Mouse (Mus musculus): ENCODE measurements at regions not wholly inside any gene's neighbourhood (a gene's known extent, or its start where the extent isn't known, plus 50 kb on each side); places are given as distances from the start of the nearest gene placed in this dataset.

GRCm38 (mm10) chr9:61155851-61156250, 216.3 kb upstream of the Tle3 start:
- H3K27me3 ChIP-seq (ENCODE audit: control insufficient read depth, insufficient read depth, low read length) = peaks cover 2% of the 10 kb centered on the region; the same call in 1 of the 2 replicates
- no peak overlapping the region for H3K4me2 ChIP-seq (replicated peaks)
- no peak overlapping the region for H3K4me3 ChIP-seq (replicated peaks; ENCODE audit: low read length)
- H3K36me3 ChIP-seq (replicated peaks; ENCODE audit: control insufficient read depth, insufficient read depth) = no peaks in the 10 kb centered on the region
- H3K9ac ChIP-seq = no peak overlapping the region
- WGBS = 49% methylated on average over 14 of the region's 14 CpGs
- peaks cover 7% of the 10 kb centered on the region; the same call in 1 of the 2 replicates for H3K4me1 ChIP-seq (replicated peaks; ENCODE audit: control insufficient read depth, insufficient read depth, low read length)
- ATAC-seq (ENCODE audit: low FRiP score) (no peak), DNase-seq (ENCODE audit: low spot score) (no peak)
- H3K9me3 ChIP-seq (ENCODE audit: control insufficient read depth, low read length) = no peaks in the 10 kb centered on the region
- no peak overlapping the region for H3K27ac ChIP-seq

GRCm38 (mm10) chr9:61158192-61158770, 213.9 kb upstream of the Tle3 start:
- no peak for ATAC-seq (ENCODE audit: low FRiP score)

GRCm38 (mm10) chr9:61159159-61159558, 213.0 kb upstream of the Tle3 start:
- Histone ChIP-seq H3K4me1 (replicated peaks; ENCODE audit: control insufficient read depth, insufficient read depth, low read length) (peaks cover 17% of the 10 kb centered on the region), H3K9me3 (ENCODE audit: control insufficient read depth, low read length) (no peaks in the 10 kb centered on the region), H3K27me3 (ENCODE audit: control insufficient read depth, insufficient read depth, low read length) (no peaks in the 10 kb centered on the region), H3K27ac (no peak overlapping the region), H3K4me3 (replicated peaks; ENCODE audit: low read length) (no peak overlapping the region), H3K4me2 (replicated peaks) (no peak overlapping the region), H3K9ac (no peak overlapping the region), H3K36me3 (replicated peaks; ENCODE audit: control insufficient read depth, insufficient read depth) (no peaks in the 10 kb centered on the region)
- 87% methylated on average over 2 of the region's 2 CpGs for WGBS
- DNase-seq (ENCODE audit: low spot score) (no peak), ATAC-seq (ENCODE audit: low FRiP score) (no peak)

More at GRCm38 (mm10) chr9:61158192-61158770, 213.9 kb upstream of the Tle3 start:
- H3K4me3 ChIP-seq (replicated peaks; ENCODE audit: low read length) = no peak overlapping the region
- DNase-seq (ENCODE audit: low spot score) = no peak
- no peak overlapping the region for H3K4me2 ChIP-seq (replicated peaks)
- H3K9me3 ChIP-seq (ENCODE audit: control insufficient read depth, low read length) = no peaks in the 10 kb centered on the region
- no peaks in the 10 kb centered on the region for H3K27me3 ChIP-seq (ENCODE audit: control insufficient read depth, insufficient read depth, low read length)
- H3K4me1 ChIP-seq (replicated peaks; ENCODE audit: control insufficient read depth, insufficient read depth, low read length) = peaks cover 12% of the 10 kb centered on the region
- H3K9ac ChIP-seq = no peak overlapping the region
- no peaks in the 10 kb centered on the region for H3K36me3 ChIP-seq (replicated peaks; ENCODE audit: control insufficient read depth, insufficient read depth)
- 57% methylated on average over 10 of the region's 10 CpGs for WGBS
- no peak overlapping the region for H3K27ac ChIP-seq

- no peaks in the 10 kb centered on the region for H3K9me3 ChIP-seq (ENCODE audit: control insufficient read depth, low read length)
- no peak for ATAC-seq (ENCODE audit: low FRiP score)
- H3K4me1 ChIP-seq (replicated peaks; ENCODE audit: control insufficient read depth, insufficient read depth, low read length) = peaks cover 17% of the 10 kb centered on the region
- no peak for DNase-seq (ENCODE audit: low spot score)
- no peak overlapping the region for H3K9ac ChIP-seq
- no peak overlapping the region for H3K4me2 ChIP-seq (replicated peaks)
- WGBS = 82% methylated on average over 10 of the region's 10 CpGs
- no peak overlapping the region for H3K27ac ChIP-seq
- no peak overlapping the region for H3K4me3 ChIP-seq (replicated peaks; ENCODE audit: low read length)
- no peaks in the 10 kb centered on the region for H3K36me3 ChIP-seq (replicated peaks; ENCODE audit: control insufficient read depth, insufficient read depth)
- no peaks in the 10 kb centered on the region for H3K27me3 ChIP-seq (ENCODE audit: control insufficient read depth, insufficient read depth, low read length)
These were observed 212.6 kb upstream of the Tle3 start for GRCm38 (mm10) chr9:61159616-61160015.

- no peak for ATAC-seq (ENCODE audit: low FRiP score)
- 90% methylated on average over 10 of the region's 10 CpGs for WGBS
- no peak overlapping the region for H3K4me3 ChIP-seq (replicated peaks; ENCODE audit: low read length)
- peaks cover 18% of the 10 kb centered on the region for H3K4me1 ChIP-seq (replicated peaks; ENCODE audit: control insufficient read depth, insufficient read depth, low read length)
- no peak overlapping the region for H3K27ac ChIP-seq
- no peak for DNase-seq (ENCODE audit: low spot score)
- no peak overlapping the region for H3K4me2 ChIP-seq (replicated peaks)
- no peaks in the 10 kb centered on the region for H3K9me3 ChIP-seq (ENCODE audit: control insufficient read depth, low read length)
- H3K36me3 ChIP-seq (replicated peaks; ENCODE audit: control insufficient read depth, insufficient read depth) = no peaks in the 10 kb centered on the region
- no peak overlapping the region for H3K9ac ChIP-seq
- no peaks in the 10 kb centered on the region for H3K27me3 ChIP-seq (ENCODE audit: control insufficient read depth, insufficient read depth, low read length)
These were observed 209.3 kb upstream of the Tle3 start for GRCm38 (mm10) chr9:61162884-61163283.

- Histone ChIP-seq H3K27me3 (ENCODE audit: control insufficient read depth, insufficient read depth, low read length) (no peaks in the 10 kb centered on the region), H3K4me2 (replicated peaks) (no peak overlapping the region), H3K27ac (peak overlapping the region; percentile 17; the same call in 1 of the 2 replicates), H3K36me3 (replicated peaks; ENCODE audit: control insufficient read depth, insufficient read depth) (no peaks in the 10 kb centered on the region), H3K9me3 (ENCODE audit: control insufficient read depth, low read length) (no peaks in the 10 kb centered on the region), H3K4me1 (replicated peaks; ENCODE audit: control insufficient read depth, insufficient read depth, low read length) (peaks cover 15% of the 10 kb centered on the region), H3K9ac (no peak overlapping the region), H3K4me3 (replicated peaks; ENCODE audit: low read length) (no peak overlapping the region)
- ATAC-seq (ENCODE audit: low FRiP score) (no peak), DNase-seq (ENCODE audit: low spot score) (no peak)
- WGBS = 61% methylated on average over 19 of the region's 19 CpGs
These were observed 208.4 kb upstream of the Tle3 start for GRCm38 (mm10) chr9:61163671-61164288.

- Histone ChIP-seq H3K4me3 (replicated peaks; ENCODE audit: low read length) (no peak overlapping the region), H3K9ac (no peak overlapping the region), H3K9me3 (ENCODE audit: control insufficient read depth, low read length) (no peaks in the 10 kb centered on the region), H3K36me3 (replicated peaks; ENCODE audit: control insufficient read depth, insufficient read depth) (no peaks in the 10 kb centered on the region), H3K27me3 (ENCODE audit: control insufficient read depth, insufficient read depth, low read length) (no peaks in the 10 kb centered on the region), H3K4me2 (replicated peaks) (no peak overlapping the region), H3K4me1 (replicated peaks; ENCODE audit: control insufficient read depth, insufficient read depth, low read length) (peaks cover 15% of the 10 kb centered on the region), H3K27ac (no peak overlapping the region)
- WGBS = 73% methylated on average over 11 of the region's 11 CpGs
- DNase-seq (ENCODE audit: low spot score) (no peak), ATAC-seq (ENCODE audit: low FRiP score) (no peak)
These were observed 207.5 kb upstream of the Tle3 start for GRCm38 (mm10) chr9:61164501-61165251.

- ATAC-seq (ENCODE audit: low FRiP score) (no peak), DNase-seq (ENCODE audit: low spot score) (no peak)
- H3K4me1 ChIP-seq (replicated peaks; ENCODE audit: control insufficient read depth, insufficient read depth, low read length) = peaks cover 15% of the 10 kb centered on the region
- H3K9ac ChIP-seq = no peak overlapping the region
- H3K36me3 ChIP-seq (replicated peaks; ENCODE audit: control insufficient read depth, insufficient read depth) = no peaks in the 10 kb centered on the region
- H3K9me3 ChIP-seq (ENCODE audit: control insufficient read depth, low read length) = no peaks in the 10 kb centered on the region
- no peak overlapping the region for H3K27ac ChIP-seq
- 84% methylated on average over 2 of the region's 2 CpGs for whole genome bisulfite sequencing
- H3K4me3 ChIP-seq (replicated peaks; ENCODE audit: low read length) = no peak overlapping the region
- H3K4me2 ChIP-seq (replicated peaks) = no peak overlapping the region
- no peaks in the 10 kb centered on the region for H3K27me3 ChIP-seq (ENCODE audit: control insufficient read depth, insufficient read depth, low read length)
These were observed 206.1 kb upstream of the Tle3 start for GRCm38 (mm10) chr9:61166115-61166514.

GRCm38 (mm10) chr9:61167097-61167842, 204.9 kb upstream of the Tle3 start:
- no peak overlapping the region for H3K4me3 ChIP-seq (replicated peaks; ENCODE audit: low read length)
- ATAC-seq (ENCODE audit: low FRiP score) = no peak

More at GRCm38 (mm10) chr9:61167097-61167842, 204.9 kb upstream of the Tle3 start:
- Histone ChIP-seq H3K27ac (no peak overlapping the region), H3K9me3 (ENCODE audit: control insufficient read depth, low read length) (no peaks in the 10 kb centered on the region), H3K36me3 (replicated peaks; ENCODE audit: control insufficient read depth, insufficient read depth) (no peaks in the 10 kb centered on the region), H3K4me1 (replicated peaks; ENCODE audit: control insufficient read depth, insufficient read depth, low read length) (peaks cover 15% of the 10 kb centered on the region), H3K9ac (no peak overlapping the region), H3K4me2 (replicated peaks) (no peak overlapping the region), H3K27me3 (ENCODE audit: control insufficient read depth, insufficient read depth, low read length) (no peaks in the 10 kb centered on the region)
- DNase-seq (ENCODE audit: low spot score) = no peak
- WGBS = 86% methylated on average over 11 of the region's 11 CpGs
